In genomic region chr7:76185005-76185658, GRCm38 (mm10) we compare ENCODE assay signal across 11 mouse cellular contexts. TPM values are rescaled to one million over a fixed set of nuclear protein-coding genes. Genes with fewer than 3 reads are reported as not detected.
DNase-seq lines count a peak whose midpoint lies in the region; ATAC-seq lines count a peak whose summit lies in the region.
"Had no signal": no experiment of that assay in that cellular context is flagged by ENCODE, and none has a peak within 500 bp of the region (broad histone marks: within the 10 kb centered on the region; RNA-seq: fewer than 3 reads in every experiment).

No protein-coding gene starts in this region.

- no peaks in the 10 kb centered on the region for H3K4me1 ChIP-seq in kidney, embryonic 16.5 days (ENCODE audit: insufficient read depth, low read length)
- H3K4me1 ChIP-seq in forebrain, embryonic 12.5 days = peaks cover 23% of the 10 kb centered on the region
- H3K4me1 ChIP-seq in neural tube, embryonic 15.5 days = peaks cover 21% of the 10 kb centered on the region

- intact Hi-C loops in gastrocnemius, postnatal 36 days (cut with DNase I) = no loop called here

- ATAC-seq in kidney, embryonic 16.5 days (ENCODE audit: low FRiP score, low TSS enrichment) = peak; percentile 63; the same call in 1 of the 2 replicates
- peak; percentile 94 for ATAC-seq in forebrain, embryonic 12.5 days (ENCODE audit: low FRiP score)
- peak; percentile 92 for ATAC-seq in neural tube, embryonic 15.5 days (ENCODE audit: low FRiP score)

- no peak overlapping the region for H3K4me3 ChIP-seq in kidney, embryonic 16.5 days (ENCODE audit: low read length)
- H3K4me3 ChIP-seq in forebrain, embryonic 12.5 days (replicated peaks) = no peak overlapping the region
- 0 out of 2 replicates have a peak overlapping the region, but pooled peaks have one; percentile 1 for H3K4me3 ChIP-seq in neural tube, embryonic 15.5 days (replicated peaks)

- 27% methylated on average over 7 of the region's 7 CpGs for WGBS in kidney, embryonic 16.5 days
- 22% methylated on average over 7 of the region's 7 CpGs for WGBS in forebrain, embryonic 12.5 days
- 15% methylated on average over 7 of the region's 7 CpGs for WGBS in neural tube, embryonic 15.5 days

- no peak overlapping the region for H3K4me2 ChIP-seq in kidney, embryonic 16.5 days (replicated peaks; ENCODE audit: low read depth, low read length)
- peak overlapping the region; percentile 40 for H3K4me2 ChIP-seq in forebrain, embryonic 12.5 days
- H3K4me2 ChIP-seq in neural tube, embryonic 15.5 days = peak overlapping the region; percentile 39

- DNase-seq in kidney, postnatal 25 days = no peak
- DNase-seq in layer of hippocampus, postnatal 14 days (ENCODE audit: low spot score in 2 of 2) = peak; percentile 29 to 78
- DNase-seq in gastrocnemius, postnatal 36 days = no peak
- DNase-seq in spleen, postnatal 4 days (ENCODE audit: low spot score in 2 of 2) = no peak
- no peak for DNase-seq in adipocyte (ENCODE audit: low spot score)

- H3K9ac ChIP-seq in kidney, embryonic 16.5 days (replicated peaks; ENCODE audit: low read length) = no peak overlapping the region
- no peak overlapping the region for H3K9ac ChIP-seq in forebrain, embryonic 12.5 days
- no peak overlapping the region for H3K9ac ChIP-seq in neural tube, embryonic 15.5 days (replicated peaks)

- H3K9me3 ChIP-seq in kidney, embryonic 16.5 days (ENCODE audit: low read length) = no peaks in the 10 kb centered on the region
- H3K9me3 ChIP-seq in forebrain, embryonic 12.5 days = no peaks in the 10 kb centered on the region
- H3K9me3 ChIP-seq in neural tube, embryonic 15.5 days (replicated peaks) = no peaks in the 10 kb centered on the region

- H3K36me3 ChIP-seq in kidney, embryonic 16.5 days (ENCODE audit: insufficient read depth, low read length) = no peaks in the 10 kb centered on the region
- H3K36me3 ChIP-seq in forebrain, embryonic 12.5 days (replicated peaks) = no peaks in the 10 kb centered on the region
- no peaks in the 10 kb centered on the region for H3K36me3 ChIP-seq in neural tube, embryonic 15.5 days

- no peaks in the 10 kb centered on the region for H3K27me3 ChIP-seq in kidney, embryonic 16.5 days (ENCODE audit: insufficient read depth, low read length)
- peaks cover 9% of the 10 kb centered on the region; the same call in 1 of the 2 replicates for H3K27me3 ChIP-seq in forebrain, embryonic 12.5 days
- H3K27me3 ChIP-seq in neural tube, embryonic 15.5 days (replicated peaks) = no peaks in the 10 kb centered on the region

- H3K27ac ChIP-seq in kidney, embryonic 16.5 days (ENCODE audit: low read length) = no peak overlapping the region
- H3K27ac ChIP-seq in forebrain, embryonic 12.5 days = peak overlapping the region; percentile 81
- H3K27ac ChIP-seq in neural tube, embryonic 15.5 days (replicated peaks) = peak overlapping the region; percentile 83

RNA-seq across cellular contexts. Expression of gene Agbl1, which starts 44.6 kb away (rescaled TPM):
- 0.07 and 0.10 TPM in 2 replicates for polyA plus RNA-seq in kidney, embryonic 16.5 days (2015; fragmentation: Nextera tagmentation; extraction: Ambion mirVana)
- 0.11 and 0.17 TPM in 2 replicates for polyA plus RNA-seq in forebrain, embryonic 12.5 days (2016; fragmentation: Nextera tagmentation; extraction: Ambion mirVana)
- under 1 TPM; 0.25 to 0.26 TPM for total RNA-seq in layer of hippocampus, postnatal 14 days (2021)
- 0.11 and 0.22 TPM in 2 replicates for polyA plus RNA-seq in neural tube, embryonic 15.5 days (2015; fragmentation: Nextera tagmentation; extraction: Ambion mirVana)
- 10 to 100 TPM; 11.4 to 20.0 TPM for total RNA-seq in gastrocnemius, postnatal 36 days (2021)
- polyA plus RNA-seq: C2C12; large intestine, adult 2 months; stomach, embryonic 16.5 days had no signal

Comparison
In these comparisons a context has a peak if more than half of its experiments do, and no peak if none do; other contexts are left out.
1. DNase-seq: peak in layer of hippocampus, postnatal 14 days (2 of 2); none in kidney, postnatal 25 days (0 of 2), gastrocnemius, postnatal 36 days (0 of 2), spleen, postnatal 4 days (0 of 2) and adipocyte (single experiment).
2. Peak in every context shown above with its lines, with median percentiles within 50 percentile points of each other: ATAC-seq.